Mouse (Mus musculus) induced T-regulatory cell, adult 2 months (primary cell): ENCODE results near the gene Noc4l.

Experiments used
- DNase-seq: peaks from one replicate; pipeline ENCODE4 v3.0.0-alpha.2; 2012; ENCODE audit warnings: low read depth

Gene Noc4l

GRCm38 (mm10) chr5:110652719-110653648 is at the start of gene Noc4l, which contains the start of gene Ddx51:
TSS of gene Noc4l (minus strand) at chr5:110653417.
TSS of gene Ddx51 (plus strand) at chr5:110653451.
- DNase-seq = peak; percentile 98

- DNase-seq = no peak
Measured at GRCm38 (mm10) chr5:110698617-110699016, 45.4 kb upstream of the Noc4l start.

- no peak for DNase-seq
Measured at GRCm38 (mm10) chr5:110682041-110682440, 28.8 kb upstream of the Noc4l start.

GRCm38 (mm10) chr5:110665486-110666121 is 12.4 kb upstream of the Noc4l start:
- DNase-seq = no peak

- DNase-seq = no peak
Measured at GRCm38 (mm10) chr5:110664750-110665269, 11.6 kb upstream of the Noc4l start.

GRCm38 (mm10) chr5:110664041-110664440 is 10.8 kb upstream of the Noc4l start:
- no peak for DNase-seq

GRCm38 (mm10) chr5:110659682-110660081 is 6.5 kb upstream of the Noc4l start:
- DNase-seq = no peak

GRCm38 (mm10) chr5:110653686-110654085 is 469 bp upstream of the Noc4l start:
- DNase-seq = no peak

GRCm38 (mm10) chr5:110646377-110646776 is 6.8 kb downstream of the Noc4l start:
- no peak for DNase-seq

GRCm38 (mm10) chr5:110639459-110639858 is 13.8 kb downstream of the Noc4l start:
- DNase-seq = peak; percentile 93

- DNase-seq = no peak
Measured at GRCm38 (mm10) chr5:110638306-110639074, 14.7 kb downstream of the Noc4l start.

- DNase-seq = peak; percentile 83
Measured at GRCm38 (mm10) chr5:110635951-110636707, 17.1 kb downstream of the Noc4l start.

- DNase-seq = no peak
Measured at GRCm38 (mm10) chr5:110629525-110630120, 23.6 kb downstream of the Noc4l start.

GRCm38 (mm10) chr5:110628156-110628555 is 25.1 kb downstream of the Noc4l start:
- DNase-seq = no peak

GRCm38 (mm10) chr5:110627351-110627750 is 25.9 kb downstream of the Noc4l start:
- no peak for DNase-seq

GRCm38 (mm10) chr5:110624319-110624718 is 28.9 kb downstream of the Noc4l start:
- no peak for DNase-seq

- no peak for DNase-seq
Measured at GRCm38 (mm10) chr5:110619226-110619625, 34.0 kb downstream of the Noc4l start.

GRCm38 (mm10) chr5:110611435-110612158 is 41.6 kb downstream of the Noc4l start:
- DNase-seq = no peak

GRCm38 (mm10) chr5:110610484-110610883 is 42.7 kb downstream of the Noc4l start:
- no peak for DNase-seq

GRCm38 (mm10) chr5:110609868-110610267 is 43.3 kb downstream of the Noc4l start:
- DNase-seq = no peak
